ENCODE assay signal across 8 mouse cellular contexts in genomic region chr8:105900180-105900940, GRCm38 (mm10). TPM values are rescaled to one million over a fixed set of nuclear protein-coding genes. Genes with fewer than 3 reads are reported as not detected.
DNase-seq lines count a peak whose midpoint lies in the region; ATAC-seq and TF ChIP-seq lines count a peak whose summit lies in the region.

TSS of gene Pskh1 (plus strand) at chr8:105900441.

- peaks cover 10% of the 10 kb centered on the region; the same call in 1 of the 2 replicates for H3K4me1 ChIP-seq in bone marrow macrophage, adult 2 months (ENCODE audit: control insufficient read depth, insufficient read depth, low read length)
- H3K4me1 ChIP-seq in embryonic fibroblast, embryonic 13.5 days (ENCODE audit: control insufficient read depth, insufficient read depth, low read length): peaks cover 4% of the 10 kb centered on the region
- 0 out of 2 replicates have a peak, but pooled peaks cover 3% of the 10 kb centered on the region for H3K4me1 ChIP-seq in kidney, embryonic 14.5 days (ENCODE audit: control insufficient read depth, insufficient read depth, low read length)
- peaks cover 11% of the 10 kb centered on the region for H3K4me1 ChIP-seq in limb, embryonic 15.5 days

- H3K4me3 ChIP-seq in bone marrow macrophage, adult 2 months (ENCODE audit: insufficient read depth, low read length): peak within 1 kb of the TSS; percentile 92
- peak within 1 kb of the TSS; percentile 96 for H3K4me3 ChIP-seq in embryonic fibroblast, embryonic 13.5 days (ENCODE audit: insufficient read depth, low read length)
- H3K4me3 ChIP-seq in kidney, embryonic 14.5 days (ENCODE audit: low read length): peak within 1 kb of the TSS; percentile 95
- H3K4me3 ChIP-seq in limb, embryonic 15.5 days: peak within 1 kb of the TSS; percentile 95

- H3K9ac ChIP-seq in kidney, embryonic 14.5 days (ENCODE audit: low read depth, low read length): peak within 1 kb of the TSS; percentile 98
- H3K9ac ChIP-seq in limb, embryonic 15.5 days: peak within 1 kb of the TSS; percentile 100

- peak within 1 kb of the TSS; percentile 18 for H3K27ac ChIP-seq in bone marrow macrophage, adult 2 months (ENCODE audit: insufficient read depth, low read depth, low read length)
- H3K27ac ChIP-seq in embryonic fibroblast, embryonic 13.5 days (ENCODE audit: insufficient read depth, low read length): peak within 1 kb of the TSS; percentile 56
- peak within 1 kb of the TSS; percentile 88 for H3K27ac ChIP-seq in kidney, embryonic 14.5 days (ENCODE audit: low read depth, low read length)
- H3K27ac ChIP-seq in limb, embryonic 15.5 days: peak within 1 kb of the TSS; percentile 94

- H3K9me3 ChIP-seq in kidney, embryonic 14.5 days (ENCODE audit: control insufficient read depth, low read length): no peaks in the 10 kb centered on the region
- H3K9me3 ChIP-seq in limb, embryonic 15.5 days: no peaks in the 10 kb centered on the region

- no peaks in the 10 kb centered on the region for H3K27me3 ChIP-seq in kidney, embryonic 14.5 days (ENCODE audit: control insufficient read depth, insufficient read depth, low read length)
- H3K27me3 ChIP-seq in limb, embryonic 15.5 days: no peaks in the 10 kb centered on the region

- peak; percentile 93 for ATAC-seq in kidney, embryonic 14.5 days (ENCODE audit: low FRiP score, low TSS enrichment)
- peak; percentile 88 for ATAC-seq in limb, embryonic 15.5 days (ENCODE audit: insufficient number of reproducible peaks, low FRiP score, low TSS enrichment, low read depth)

- DNase-seq in A20 (ENCODE audit: low read depth, low spot score): peak; percentile 95
- peak; percentile 92 for DNase-seq in heart, adult 9 months (ENCODE audit: low spot score in 2 of 2)
- DNase-seq in monocyte, adult 2 months (ENCODE audit: low read depth in 1 of 2, low spot score in 2 of 2): peak; percentile 75 to 88
- DNase-seq in spleen, postnatal 36 days (ENCODE audit: low spot score in 2 of 2): peak; percentile 89 to 90

- TF ChIP-seq POLR2A in bone marrow macrophage, adult 2 months (IDR thresholded peaks at IDR 0.05; ENCODE audit: borderline replicate concordance, low read depth, low read length): no peak
- peak; percentile 85 for TF ChIP-seq POLR2A in embryonic fibroblast, embryonic 13.5 days (IDR thresholded peaks at IDR 0.05; ENCODE audit: low read depth, low read length)

- H3K4me2 ChIP-seq in kidney, embryonic 14.5 days (replicated peaks; ENCODE audit: low read depth, low read length): peak within 1 kb of the TSS; percentile 75
- peak within 1 kb of the TSS; percentile 62 for H3K4me2 ChIP-seq in limb, embryonic 15.5 days

- TF ChIP-seq CTCF in bone marrow macrophage, adult 2 months (IDR thresholded peaks at IDR 0.05; ENCODE audit: low read depth, low read length): no peak
- TF ChIP-seq CTCF in embryonic fibroblast, embryonic 13.5 days (IDR thresholded peaks at IDR 0.05; ENCODE audit: borderline replicate concordance, insufficient read depth, low read length): no peak

- WGBS in kidney, embryonic 14.5 days: under 1% methylated on average over 61 of the region's 68 CpGs
- WGBS in limb, embryonic 15.5 days: under 1% methylated on average over 68 of the region's 68 CpGs

- no peaks in the 10 kb centered on the region for H3K36me3 ChIP-seq in kidney, embryonic 14.5 days (ENCODE audit: control insufficient read depth, insufficient read depth, low read length)
- H3K36me3 ChIP-seq in limb, embryonic 15.5 days: peaks cover 9% of the 10 kb centered on the region; the same call in 1 of the 2 replicates

RNA-seq across cellular contexts. Expression of gene Pskh1, which starts in this region (rescaled TPM):
- polyA plus RNA-seq in bone marrow macrophage, adult 2 months (2012; ENCODE audit: insufficient read depth, insufficient read length, missing spikeins): 18.0 and 18.8 TPM in 2 replicates
- polyA plus RNA-seq in embryonic fibroblast, embryonic 13.5 days (2011; ENCODE audit: insufficient read length, low read depth, missing spikeins): 28.9 and 30.5 TPM in 2 replicates
- 20.5 and 34.5 TPM in 2 replicates for polyA plus RNA-seq in kidney, embryonic 14.5 days (2014; fragmentation: Nextera tagmentation; extraction: Ambion mirVana)
- polyA plus RNA-seq in limb, embryonic 15.5 days (2015; fragmentation: Nextera tagmentation; extraction: Ambion mirVana): 36.1 and 38.6 TPM in 2 replicates

Comparison
In these comparisons a context has a peak if more than half of its experiments do, and no peak if none do; other contexts are left out.
1. Peak in every context shown above with its lines: DNase-seq, ATAC-seq, H3K4me3 ChIP-seq and H3K27ac ChIP-seq.
2. H3K27ac ChIP-seq: peak in every context shown above with its lines; median percentile 94 in limb, embryonic 15.5 days; 88 in kidney, embryonic 14.5 days; 56 in embryonic fibroblast, embryonic 13.5 days; 18 in bone marrow macrophage, adult 2 months.